ENCODE assay signal across 8 mouse cellular contexts in the genomic region with DNA sequence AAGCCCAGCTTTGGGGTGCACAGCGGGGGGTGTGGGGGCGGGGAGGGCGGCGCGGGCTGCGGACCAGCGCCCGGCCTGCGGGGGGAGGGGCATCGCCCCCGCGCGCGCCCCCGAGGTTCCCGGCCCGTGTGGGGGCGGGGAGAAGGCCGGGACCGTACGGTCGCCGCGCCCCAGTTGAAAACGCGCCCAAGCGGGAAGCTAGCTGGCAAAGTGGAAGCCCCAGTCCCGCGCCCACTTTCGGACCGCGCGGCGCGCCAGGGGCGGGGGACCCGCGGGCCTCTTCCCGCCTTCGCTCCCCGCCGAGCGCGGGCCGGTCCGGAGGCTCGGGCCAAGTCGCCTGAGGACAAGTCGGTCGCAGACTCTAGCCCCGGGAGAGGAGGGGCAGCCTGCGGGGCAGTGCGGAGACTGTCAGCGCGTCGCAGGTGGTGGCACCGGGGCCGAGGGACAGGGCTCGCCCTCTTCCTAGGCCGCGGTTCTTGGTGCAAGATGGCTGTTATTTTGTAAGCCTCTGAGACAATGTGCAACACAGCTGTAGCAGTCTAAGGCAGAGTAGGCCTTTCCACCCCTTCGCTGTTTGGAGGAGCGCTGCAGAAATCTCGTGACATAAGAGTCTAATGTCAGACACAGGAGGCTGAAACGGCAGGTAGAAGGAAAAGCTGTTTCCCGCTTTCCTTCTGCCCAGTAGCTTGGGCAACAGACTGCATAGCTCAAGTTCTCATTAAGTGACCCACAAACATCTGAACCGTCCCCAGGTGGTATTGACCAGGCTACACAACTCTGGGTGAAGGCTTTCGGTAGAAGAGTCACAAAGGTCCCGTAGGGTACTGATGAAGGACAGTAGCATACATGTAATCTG. TPM values are rescaled to one million over a fixed set of nuclear protein-coding genes. Genes with fewer than 3 reads are reported as not detected.
DNase-seq lines count a peak whose midpoint lies in the region; ATAC-seq and TF ChIP-seq lines count a peak whose summit lies in the region.

A gene (minus strand): TSS at position 59 of the 856 bp plus-strand sequence.

- in situ Hi-C loops in ES-E14 (cut with MboI; ENCODE audit: low sequenced_read_pairs in 2 of 2, unreplicated experiment in 2 of 2): no loop called here

- H3K36me3 ChIP-seq in ES-E14 (ENCODE audit: control insufficient read depth, insufficient read depth, low read length, poor library complexity, severe bottlenecking): peaks cover 14% of the 10 kb centered on the region
- peaks cover 6% of the 10 kb centered on the region for H3K36me3 ChIP-seq in forebrain, embryonic 16.5 days (ENCODE audit: control insufficient read depth, insufficient read depth)

- 1% methylated on average over 61 of the region's 69 CpGs for WGBS in forebrain, embryonic 16.5 days
- WGBS in lung, adult 2 months: 3% methylated on average over 60 of the region's 69 CpGs
- 2% methylated on average over 66 of the region's 69 CpGs for WGBS in olfactory bulb, adult 2 months

- peaks cover 7 to 11% of the 10 kb centered on the region in 2 experiments; a peak in 3 of 4 replicates for H3K4me1 ChIP-seq in ES-E14 (ENCODE audit: control insufficient read depth in 2 of 2, insufficient read depth in 2 of 2, low read length in 2 of 2, poor library complexity in 1 of 2)
- H3K4me1 ChIP-seq in forebrain, embryonic 16.5 days (replicated peaks; ENCODE audit: control insufficient read depth, insufficient read depth, low read length): peaks cover 32% of the 10 kb centered on the region
- H3K4me1 ChIP-seq in lung, adult 2 months (ENCODE audit: control insufficient read depth, insufficient read depth, low read length): peaks cover 2% of the 10 kb centered on the region
- H3K4me1 ChIP-seq in olfactory bulb, adult 2 months (ENCODE audit: control insufficient read depth, insufficient read depth, low read length): peaks cover 5% of the 10 kb centered on the region

- 0 out of 2 replicates have a peak, but pooled peaks have one; percentile 3 for TF ChIP-seq POLR2A in lung, adult 2 months (IDR thresholded peaks at IDR 0.05; ENCODE audit: borderline replicate concordance, extremely low read depth, low read depth, low read length)
- peak; percentile 25; the same call in 1 of the 2 replicates for TF ChIP-seq POLR2A in olfactory bulb, adult 2 months (IDR thresholded peaks at IDR 0.05; ENCODE audit: insufficient read depth, low read depth, low read length)

- H3K4me2 ChIP-seq in forebrain, embryonic 16.5 days (ENCODE audit: low read length): peak within 1 kb of the TSS; percentile 62

- H3K4me3 ChIP-seq in ES-E14 (ENCODE audit: insufficient read depth in 1 of 2, low read depth in 1 of 2, low read length in 2 of 2, poor library complexity in 1 of 2, severe bottlenecking in 1 of 2): peak within 1 kb of the TSS; percentile 96 to 100
- peak within 1 kb of the TSS; percentile 88 for H3K4me3 ChIP-seq in forebrain, embryonic 16.5 days (replicated peaks; ENCODE audit: low read length)
- peak within 1 kb of the TSS; percentile 99 for H3K4me3 ChIP-seq in lung, adult 2 months (replicated peaks; ENCODE audit: extremely low read depth, low read depth, low read length)
- H3K4me3 ChIP-seq in olfactory bulb, adult 2 months (ENCODE audit: insufficient read depth, low read depth, low read length): peak within 1 kb of the TSS; percentile 100

- H3K9ac ChIP-seq in ES-E14 (ENCODE audit: insufficient read depth, low read depth, low read length, poor library complexity, severe bottlenecking): peak within 1 kb of the TSS; percentile 98
- H3K9ac ChIP-seq in forebrain, embryonic 16.5 days (replicated peaks; ENCODE audit: low read depth, low read length): peak within 1 kb of the TSS; percentile 100

- peak within 1 kb of the TSS; percentile 89 for H3K27ac ChIP-seq in ES-E14 (ENCODE audit: insufficient read depth, low read depth, low read length, poor library complexity, severe bottlenecking)
- H3K27ac ChIP-seq in forebrain, embryonic 16.5 days (ENCODE audit: low read length): peak within 1 kb of the TSS; percentile 99
- peak within 1 kb of the TSS; percentile 98 for H3K27ac ChIP-seq in olfactory bulb, adult 2 months (ENCODE audit: insufficient read depth, low read depth, low read length)

- H3K27me3 ChIP-seq in forebrain, embryonic 16.5 days (replicated peaks; ENCODE audit: control insufficient read depth, insufficient read depth, low read length): no peaks in the 10 kb centered on the region

- ATAC-seq in forebrain, embryonic 16.5 days: peak; percentile 72

- TF ChIP-seq CTCF in lung, adult 2 months (IDR thresholded peaks at IDR 0.05; ENCODE audit: insufficient read depth, low read length): no peak
- no peak for TF ChIP-seq CTCF in olfactory bulb, adult 2 months (IDR thresholded peaks at IDR 0.05; ENCODE audit: insufficient read depth, low read depth, low read length)

- DNase-seq in ES-E14 (ENCODE audit: low read depth, low spot score): no peak
- DNase-seq in c-Kit-negative CD71-positive TER-119-positive erythroid progenitor cells, embryonic 14.5 days (ENCODE audit: low read depth, low spot score): peak; percentile 72
- peak; percentile 87 for DNase-seq in heart, postnatal 4 days
- DNase-seq in layer of hippocampus, adult 8-10 months (ENCODE audit: low spot score in 2 of 2): peak; percentile 32 to 66
- DNase-seq in lung, adult 2 months: peak; percentile 90
- peak; percentile 90 for DNase-seq in thymus, postnatal 4 days

- H3K9me3 ChIP-seq in ES-E14 (ENCODE audit: control insufficient read depth, insufficient read depth, low read depth, low read length): no peaks in the 10 kb centered on the region
- no peaks in the 10 kb centered on the region for H3K9me3 ChIP-seq in forebrain, embryonic 16.5 days (ENCODE audit: control insufficient read depth, low read length)

TF ChIP-seq in ES-E14, 5 proteins besides CTCF, POLR2A, EP300 and RAD21:
- TF ChIP-seq HCFC1 (IDR thresholded peaks at IDR 0.05; ENCODE audit: borderline replicate concordance, insufficient read depth, low read length) (peak; percentile 19; the same call in 1 of the 2 replicates), CHD2 (IDR thresholded peaks at IDR 0.05; ENCODE audit: low read depth, low read length) (no peak; the same call in 1 of the 2 replicates)

RNA-seq across cellular contexts. Expression of the gene that starts here (rescaled TPM):
- total RNA-seq in ES-E14 (2012; rRNA removed): 503 and 657 TPM in 2 replicates
- 3,503 and 3,633 TPM in 2 replicates for polyA plus RNA-seq in forebrain, embryonic 16.5 days (2015; fragmentation: Nextera tagmentation; extraction: Ambion mirVana)
- 1,000 to 10,000 TPM in 1 of 2 experiments, 100 to 1,000 TPM in 1; 959 to 1,008 TPM for total RNA-seq in heart, postnatal 4 days (2021)
- total RNA-seq in layer of hippocampus, adult 8-10 months (2022): 100 to 1,000 TPM; 296 to 316 (median 303) TPM
- polyA plus RNA-seq in lung, adult 2 months (2012; rRNA removed): 282 and 339 TPM in 2 replicates
- polyA plus RNA-seq in olfactory bulb, adult 2 months (2012; ENCODE audit: insufficient read depth, insufficient read length, low replicate concordance, missing spikeins): 812 TPM in 1 of 2 replicates, not detected in the other
